Comparison of ENCODE assay signal across 33 mouse cellular contexts in the genomic region with DNA sequence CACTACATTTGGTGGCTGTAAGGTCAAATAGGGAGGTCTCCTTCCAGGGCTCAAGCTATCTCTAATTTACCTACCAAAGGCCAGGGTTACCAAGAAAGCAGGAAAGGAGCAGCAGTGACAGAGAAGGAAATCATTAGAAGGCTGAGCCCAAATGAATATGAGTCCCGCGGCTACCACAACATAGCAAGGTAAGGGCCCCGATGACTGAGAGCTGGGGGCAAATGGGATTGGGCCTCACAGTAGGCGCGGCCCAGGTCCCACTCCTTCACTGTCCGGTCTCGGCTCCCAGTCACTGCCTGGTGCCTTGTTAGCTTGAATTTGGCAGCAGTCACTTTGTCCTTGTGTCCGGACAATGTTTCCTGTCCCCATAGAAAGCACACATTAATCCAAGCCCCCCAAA.
"Had no signal": no experiment of that assay in that cellular context is flagged by ENCODE, and none has a peak within 500 bp of the region (broad histone marks: within the 10 kb centered on the region; RNA-seq: fewer than 3 reads in every experiment).

No protein-coding gene starts in this region.

- H3K4me3 ChIP-seq: heart, embryonic 13.5 days; heart, embryonic 15.5 days; hindbrain, embryonic 10.5 days; hindbrain, embryonic 12.5 days; hindbrain, embryonic 13.5 days; hindbrain, embryonic 15.5 days; intestine, embryonic 15.5 days; kidney, embryonic 15.5 days; layer of hippocampus, adult 2 months; left cerebral cortex, adult 2 months had no signal

- DNase-seq: heart, postnatal 10 days; heart, postnatal 14 days; heart, postnatal 36 days; kidney, adult 11 months; kidney, adult 18-20 months; kidney, adult 2 months; kidney, adult 8-10 months; kidney, adult 9 months; kidney, postnatal 10 days; kidney, postnatal 14 days; kidney, postnatal 25 days; kidney, postnatal 36 days; kidney, postnatal 4 days; layer of hippocampus, adult 9-11 months; layer of hippocampus, postnatal 36 days had no signal

- H3K9ac ChIP-seq: heart, embryonic 13.5 days; heart, embryonic 15.5 days; hindbrain, embryonic 12.5 days; hindbrain, embryonic 13.5 days; hindbrain, embryonic 14.5 days; hindbrain, embryonic 15.5 days; intestine, embryonic 15.5 days; kidney, embryonic 15.5 days had no signal

- H3K27me3 ChIP-seq: heart, embryonic 13.5 days; heart, embryonic 15.5 days; hindbrain, embryonic 12.5 days; hindbrain, embryonic 13.5 days; hindbrain, embryonic 15.5 days; intestine, embryonic 15.5 days; kidney, embryonic 15.5 days had no signal

- ATAC-seq: hindbrain, embryonic 16.5 days; hindbrain, postnatal 0 days; inflammation-experienced regulatory T-cells, adult 6 months; intestine, embryonic 15.5 days; intestine, embryonic 16.5 days; intestine, postnatal 0 days had no signal

- H3K9me3 ChIP-seq: heart, embryonic 13.5 days; heart, embryonic 15.5 days; hindbrain, embryonic 10.5 days; hindbrain, embryonic 12.5 days; hindbrain, embryonic 13.5 days; hindbrain, embryonic 15.5 days; intestine, embryonic 15.5 days; kidney, embryonic 15.5 days had no signal

- H3K4me2 ChIP-seq: heart, embryonic 11.5 days; heart, embryonic 13.5 days; heart, embryonic 15.5 days; hindbrain, embryonic 12.5 days; hindbrain, embryonic 13.5 days; hindbrain, embryonic 14.5 days; hindbrain, embryonic 15.5 days; intestine, embryonic 15.5 days; kidney, embryonic 15.5 days had no signal

- H3K27ac ChIP-seq: heart, embryonic 13.5 days; heart, embryonic 15.5 days; hindbrain, embryonic 10.5 days; hindbrain, embryonic 12.5 days; hindbrain, embryonic 13.5 days; hindbrain, embryonic 14.5 days; hindbrain, embryonic 15.5 days; hindbrain, postnatal 0 days; intestine, embryonic 15.5 days; kidney, embryonic 15.5 days; kidney, postnatal 0 days; layer of hippocampus, adult 2 months; left cerebral cortex, adult 2 months had no signal
